Mouse (Mus musculus): ENCODE results near the gene Cenpu. TPM values are rescaled to one million over a fixed set of nuclear protein-coding genes. Genes with fewer than 3 reads are reported as not detected.
A peak's percentile ranks its signal among the peaks of the same experiment; 100 is the strongest.

Gene Cenpu
- total RNA-seq, 2 experiments from 2014 or later: 1.1 to 1.8 TPM

DNA sequence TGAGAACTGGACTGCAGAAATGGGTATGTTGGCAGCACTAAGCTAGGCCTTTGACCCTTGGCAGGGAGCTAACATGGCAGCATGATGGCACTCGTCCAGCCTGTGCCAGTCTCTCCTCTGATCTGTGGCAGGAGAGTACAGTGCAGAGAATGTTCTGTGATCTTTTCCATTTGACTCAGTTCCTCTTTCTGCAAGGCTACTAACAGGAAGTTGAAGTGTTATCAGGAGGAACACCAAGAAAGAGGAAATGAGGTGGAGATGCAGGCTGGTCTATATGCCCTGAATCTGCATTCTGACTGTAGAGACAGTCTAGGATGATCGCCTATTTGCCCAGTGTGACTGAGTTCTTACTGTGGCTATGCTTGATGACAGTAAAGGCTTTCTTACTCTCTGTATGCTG is 43.8 kb downstream of the Cenpu start:
- DNase-seq: peak in 1 of 2 experiments; percentile 36

GRCm38 (mm10) chr8:46596530-46596929 is 44.7 kb downstream of the Cenpu start:
- intact Hi-C loops (cut with DNase I): no loop called here
- DNase-seq: no peak

More for the DNA sequence above, 43.8 kb downstream of the Cenpu start:
- intact Hi-C loops (cut with DNase I): no loop called here

- intact Hi-C loops (cut with DNase I): no loop called here
- no peak for DNase-seq
These were observed 45.6 kb downstream of the Cenpu start for GRCm38 (mm10) chr8:46597411-46597810.

GRCm38 (mm10) chr8:46598114-46598513 is 46.3 kb downstream of the Cenpu start:
- no peak for DNase-seq
- intact Hi-C loops (cut with DNase I): no loop called here

DNA sequence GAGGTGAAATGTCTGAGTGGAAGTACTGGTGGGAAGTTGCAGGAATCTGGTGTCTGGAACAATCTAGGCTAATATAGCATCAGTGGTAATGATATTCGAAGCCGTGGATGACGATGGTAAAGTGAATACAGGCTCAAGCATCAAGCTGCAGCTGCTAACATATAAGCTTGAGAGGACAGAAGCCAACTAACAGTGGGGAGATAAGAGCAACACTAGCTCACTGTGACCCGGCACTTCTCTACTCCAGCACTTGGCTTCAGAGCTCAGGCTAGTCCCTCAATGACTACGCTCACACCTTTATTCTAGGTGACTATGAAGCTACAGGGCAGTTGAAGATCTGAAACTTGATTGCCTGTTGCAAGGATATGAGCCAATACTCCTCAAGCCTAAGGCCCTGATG is 46.9 kb downstream of the Cenpu start:
- intact Hi-C loops (cut with DNase I): no loop called here
- no peak for DNase-seq

- intact Hi-C loops (cut with DNase I): no loop called here
- no peak for DNase-seq
These were observed 47.6 kb downstream of the Cenpu start for GRCm38 (mm10) chr8:46599314-46599904.

- DNase-seq: no peak
- intact Hi-C loops (cut with DNase I): no loop called here
These were observed 49.3 kb downstream of the Cenpu start for GRCm38 (mm10) chr8:46600959-46601707.

GRCm38 (mm10) chr8:46603587-46603986 is 51.8 kb downstream of the Cenpu start:
- no peak for DNase-seq
- intact Hi-C loops (cut with DNase I): no loop called here

DNA sequence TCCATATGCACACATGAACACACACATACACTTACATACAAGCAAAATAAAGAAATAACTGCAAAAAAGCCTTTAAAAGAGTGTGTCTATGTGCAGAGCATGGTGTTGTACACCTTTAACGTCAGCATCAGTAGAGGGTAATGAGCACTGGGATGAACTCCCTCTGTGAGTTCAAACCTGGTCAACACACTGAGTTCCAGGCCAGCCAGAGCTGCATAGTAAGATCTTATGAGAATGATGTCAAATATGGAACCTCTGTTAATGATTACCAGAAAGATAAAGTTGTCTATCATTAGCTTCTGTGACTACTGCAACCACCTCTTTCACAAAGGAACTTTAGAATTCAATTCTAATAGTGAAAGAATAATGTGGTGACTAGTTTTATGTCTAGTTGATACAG is 55.1 kb downstream of the Cenpu start:
- intact Hi-C loops (cut with DNase I): no loop called here

GRCm38 (mm10) chr8:46611557-46611956 is 59.7 kb downstream of the Cenpu start:
- DNase-seq: no peak
- intact Hi-C loops (cut with DNase I): no loop called here

More for the DNA sequence above, 55.1 kb downstream of the Cenpu start:
- no peak for DNase-seq

- DNase-seq: peak in 1 of 2 experiments; percentile 19
- intact Hi-C loops (cut with DNase I): no loop called here
These were observed 61.1 kb downstream of the Cenpu start for GRCm38 (mm10) chr8:46612913-46613312.

GRCm38 (mm10) chr8:46613377-46613776 is 61.5 kb downstream of the Cenpu start:
- intact Hi-C loops (cut with DNase I): no loop called here
- peak in 1 of 2 experiments; percentile 18 for DNase-seq

DNA sequence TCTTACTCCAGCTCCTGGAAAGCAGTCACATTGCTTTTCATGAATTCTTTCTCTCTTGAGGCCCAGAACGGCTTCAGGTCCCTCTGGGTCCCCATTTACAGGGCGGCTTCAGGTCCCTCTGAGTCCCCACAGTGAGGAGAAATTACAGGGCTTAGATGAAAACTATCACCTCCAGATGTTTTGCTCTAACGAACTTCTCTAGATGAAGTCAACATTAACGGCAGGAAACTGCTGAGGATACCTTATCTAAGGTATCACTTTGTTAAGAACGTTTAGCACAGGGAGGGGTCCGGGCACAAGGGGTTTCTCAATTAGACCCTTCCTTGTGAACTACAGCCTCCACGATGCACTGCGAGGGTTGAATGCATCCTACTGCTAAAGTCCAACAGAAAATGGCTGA is 64.1 kb downstream of the Cenpu start:
- intact Hi-C loops (cut with DNase I): loop anchor here (2.0 to 5.0 kb wide), 2 partner anchors 121 to 145 kb away; partner anchors contain the start of genes Acsl1 and Irf2
- no peak for DNase-seq

GRCm38 (mm10) chr8:46616879-46617689 is 65.3 kb downstream of the Cenpu start, which contains the start of the genes Primpol and Casp3:
TSS of gene Primpol (minus strand) at chr8:46617212.
TSS of gene Casp3 (plus strand) at chr8:46617291.
- intact Hi-C loops (cut with DNase I): loop anchor here (2.0 to 5.0 kb wide), 2 partner anchors 120 to 146 kb away; partner anchors contain the start of genes Acsl1 and Irf2
- DNase-seq: peak; percentile 94 to 96

- intact Hi-C loops (cut with DNase I): loop anchor here (2.0 to 5.0 kb wide), 2 partner anchors 119 to 147 kb away; partner anchors contain the start of genes Acsl1 and Irf2
These were observed 66.1 kb downstream of the Cenpu start for GRCm38 (mm10) chr8:46617690-46618620.

GRCm38 (mm10) chr8:46618639-46619320 is 67.0 kb downstream of the Cenpu start:
- intact Hi-C loops (cut with DNase I): loop anchor here (5.0 kb wide), 1 partner anchor 119 kb away; the partner anchor contains the start of gene Irf2
- DNase-seq: no peak

More at GRCm38 (mm10) chr8:46617690-46618620, 66.1 kb downstream of the Cenpu start:
- DNase-seq: no peak

DNA sequence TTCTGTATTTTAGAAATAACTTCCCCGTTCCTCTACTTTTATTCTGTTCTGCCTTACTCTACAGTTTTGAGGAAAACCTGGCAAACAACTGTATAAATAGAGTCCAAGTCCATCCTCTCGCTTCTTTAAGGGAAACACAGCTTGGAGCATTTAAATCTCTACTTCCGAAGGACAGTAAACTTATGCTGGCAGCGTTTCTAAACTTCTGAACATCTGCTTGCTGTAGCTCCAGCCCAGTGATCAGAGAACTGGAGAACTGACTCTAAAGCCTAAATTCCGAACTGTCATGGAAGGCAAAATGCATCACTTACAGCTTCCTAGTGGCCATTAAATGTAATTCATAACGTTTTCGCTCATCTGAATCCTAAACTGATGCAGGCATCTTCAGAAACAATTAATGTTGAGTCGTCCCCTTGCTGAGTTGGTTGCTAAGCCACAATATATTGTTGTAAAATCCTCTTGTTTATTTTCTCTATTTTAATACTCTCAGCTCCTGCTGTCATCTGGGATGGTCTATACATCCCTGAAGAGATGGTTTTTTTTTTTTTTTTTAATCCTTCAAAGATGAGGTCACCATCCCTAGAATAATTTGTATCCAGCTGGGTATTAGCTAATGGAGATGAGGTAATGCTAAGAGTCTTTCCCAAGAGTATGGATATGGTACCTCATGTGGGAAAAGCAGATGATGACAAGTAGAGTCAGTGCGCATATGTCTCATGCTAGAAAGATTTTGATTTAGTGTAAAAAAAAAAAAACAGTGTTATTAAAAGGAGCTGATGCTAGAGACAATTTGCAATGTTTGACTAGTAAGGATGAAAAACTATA is 70.8 kb downstream of the Cenpu start:
- intact Hi-C loops (cut with DNase I): no loop called here
- no peak for DNase-seq

GRCm38 (mm10) chr8:46625166-46625565 is 73.3 kb downstream of the Cenpu start:
- no peak for DNase-seq
- intact Hi-C loops (cut with DNase I): no loop called here

Data from heart, postnatal 36 days (tissue).